Mouse (Mus musculus): ENCODE measurements around the gene Tbpl1.
A peak's percentile ranks its signal among the peaks of the same experiment; 100 is the strongest.

Tbpl1 gene

DNA sequence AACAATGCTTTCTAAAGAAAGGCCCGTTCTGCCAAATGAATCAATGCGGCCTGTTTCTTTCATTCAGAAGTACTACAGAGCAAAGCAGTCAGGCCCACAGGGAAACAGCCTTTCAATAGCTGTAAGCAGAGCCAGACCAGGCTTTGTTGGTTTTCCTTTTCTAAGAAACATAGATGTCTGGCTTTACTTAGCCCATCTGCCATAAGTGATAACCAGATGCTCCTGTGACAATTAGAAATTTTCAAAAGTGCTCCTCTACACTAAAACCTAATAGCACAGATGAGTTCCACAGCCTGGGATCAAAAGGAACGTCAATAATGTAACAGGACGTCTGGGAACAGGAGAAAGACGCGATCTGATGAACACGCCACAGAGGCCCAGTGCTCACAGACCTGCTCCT lies 5.4 kb downstream of the Tbpl1 start:
- H3K27me3 ChIP-seq (ENCODE audit: control insufficient read depth, insufficient read depth, low read length, poor library complexity, severe bottlenecking): no peaks in the 10 kb centered on the region
- no peaks in the 10 kb centered on the region for H3K36me3 ChIP-seq (ENCODE audit: control insufficient read depth, insufficient read depth, low read length, poor library complexity, severe bottlenecking)
- DNase-seq (ENCODE audit: low read depth, low spot score): no peak

- no peak for DNase-seq (ENCODE audit: low read depth, low spot score)
These were observed 6.6 kb downstream of the Tbpl1 start for GRCm38 (mm10) chr10:22725166-22725565.

DNA sequence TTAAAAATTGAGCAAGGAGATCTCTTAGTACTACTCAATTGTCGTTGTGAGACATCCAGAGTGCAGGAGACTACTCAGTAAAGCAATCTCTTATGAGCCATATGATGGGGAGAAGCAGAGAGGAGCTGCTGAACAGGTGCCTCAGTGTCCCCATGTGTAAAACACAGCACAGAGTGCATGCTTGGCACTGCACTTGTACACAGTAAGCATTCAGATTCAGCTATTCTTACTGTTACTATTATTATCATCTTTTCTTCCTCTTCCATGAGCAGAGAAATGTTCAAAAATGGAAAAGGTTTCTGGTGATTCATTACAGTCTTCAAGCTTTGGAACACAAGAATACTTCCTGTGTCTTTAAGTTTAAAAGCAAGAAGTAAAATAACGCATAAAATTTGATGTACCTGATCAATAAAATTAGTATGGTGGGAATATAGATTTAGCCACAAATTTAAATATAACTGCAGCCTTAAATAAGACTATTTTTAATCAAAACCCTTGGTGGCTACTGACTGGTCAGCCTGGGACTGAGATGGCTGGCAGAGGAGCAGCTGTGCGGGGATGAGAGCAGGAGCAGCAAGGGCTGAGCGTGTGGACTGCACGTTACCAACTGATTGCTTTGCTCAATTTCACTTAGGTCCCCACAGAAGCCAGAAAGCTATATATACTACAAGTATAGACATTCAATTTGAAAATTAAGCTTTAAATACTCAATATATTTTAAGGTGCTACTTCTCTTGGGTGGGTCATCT lies 10.8 kb downstream of the Tbpl1 start:
- Histone ChIP-seq H3K27me3 (ENCODE audit: control insufficient read depth, insufficient read depth, low read length, poor library complexity, severe bottlenecking) (no peaks in the 10 kb centered on the region), H3K36me3 (ENCODE audit: control insufficient read depth, insufficient read depth, low read length, poor library complexity, severe bottlenecking) (no peaks in the 10 kb centered on the region; the same call in 1 of the 2 replicates)
- DNase-seq (ENCODE audit: low read depth, low spot score): no peak

More at GRCm38 (mm10) chr10:22725166-22725565, 6.6 kb downstream of the Tbpl1 start:
- Histone ChIP-seq H3K36me3 (ENCODE audit: control insufficient read depth, insufficient read depth, low read length, poor library complexity, severe bottlenecking) (no peaks in the 10 kb centered on the region), H3K27me3 (ENCODE audit: control insufficient read depth, insufficient read depth, low read length, poor library complexity, severe bottlenecking) (no peaks in the 10 kb centered on the region)

DNA sequence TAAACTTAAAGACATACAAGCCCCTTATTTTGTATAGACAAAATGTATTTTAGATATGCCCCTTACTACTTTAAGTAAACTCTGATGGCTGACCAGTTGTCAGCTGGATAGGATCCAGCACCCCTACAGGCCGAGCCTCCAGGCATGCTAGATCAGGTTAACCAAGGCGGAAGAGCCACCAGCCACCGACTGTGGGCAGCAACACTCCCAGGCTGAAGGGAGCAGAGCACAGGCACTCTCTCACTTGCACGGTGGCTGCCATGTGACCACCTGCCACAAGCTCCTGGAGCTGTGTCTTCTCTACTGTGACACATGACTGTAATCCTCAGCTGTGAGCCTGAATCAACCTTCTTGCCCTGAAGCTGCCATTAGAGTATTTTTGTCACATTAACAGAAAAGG lies 13.3 kb downstream of the Tbpl1 start:
- H3K36me3 ChIP-seq (ENCODE audit: control insufficient read depth, insufficient read depth, low read length, poor library complexity, severe bottlenecking): no peaks in the 10 kb centered on the region; the same call in 1 of the 2 replicates
- H3K27me3 ChIP-seq (ENCODE audit: control insufficient read depth, insufficient read depth, low read length, poor library complexity, severe bottlenecking): no peaks in the 10 kb centered on the region
- peak; percentile 8 for DNase-seq (ENCODE audit: low read depth, low spot score)

GRCm38 (mm10) chr10:22714520-22714919 lies 17.2 kb downstream of the Tbpl1 start:
- Histone ChIP-seq H3K27me3 (ENCODE audit: control insufficient read depth, insufficient read depth, low read length, poor library complexity, severe bottlenecking) (no peaks in the 10 kb centered on the region), H3K36me3 (ENCODE audit: control insufficient read depth, insufficient read depth, low read length, poor library complexity, severe bottlenecking) (peaks cover 2% of the 10 kb centered on the region; the same call in 1 of the 2 replicates)
- DNase-seq (ENCODE audit: low read depth, low spot score): peak; percentile 68

- Histone ChIP-seq H3K36me3 (ENCODE audit: control insufficient read depth, insufficient read depth, low read length, poor library complexity, severe bottlenecking) (peaks cover 3% of the 10 kb centered on the region; the same call in 1 of the 2 replicates), H3K27me3 (ENCODE audit: control insufficient read depth, insufficient read depth, low read length, poor library complexity, severe bottlenecking) (no peaks in the 10 kb centered on the region)
- DNase-seq (ENCODE audit: low read depth, low spot score): no peak
These were observed 18.8 kb downstream of the Tbpl1 start for GRCm38 (mm10) chr10:22712955-22713354.

DNA sequence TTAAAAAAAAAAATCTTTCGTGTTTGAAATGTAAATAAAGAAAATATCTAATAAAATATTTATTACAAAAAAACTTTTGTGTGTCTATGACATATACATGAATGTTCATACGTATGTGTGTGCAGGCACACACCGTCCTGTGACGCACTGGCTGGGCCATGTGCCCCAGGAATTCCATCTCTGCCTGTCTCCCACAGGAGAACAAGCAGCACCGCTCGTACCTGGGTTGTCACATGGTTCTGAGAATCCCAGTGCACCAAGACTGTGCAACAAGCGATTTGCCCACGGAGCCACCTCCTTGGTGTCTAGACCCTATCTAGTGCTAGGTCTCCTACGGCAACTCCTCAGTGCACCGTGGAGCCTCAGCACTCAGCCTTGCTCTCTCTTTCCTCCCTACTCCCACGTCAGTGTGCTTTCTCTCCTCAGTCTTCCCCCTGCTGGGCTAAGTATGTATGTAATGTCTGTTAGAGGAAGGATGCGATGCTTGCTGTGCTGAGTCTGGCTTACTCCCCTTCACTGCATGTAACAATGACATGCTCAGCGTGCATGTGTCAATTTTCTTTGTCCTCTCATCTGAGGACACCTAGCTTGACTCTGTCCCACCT lies 21.5 kb downstream of the Tbpl1 start:
- Histone ChIP-seq H3K36me3 (ENCODE audit: control insufficient read depth, insufficient read depth, low read length, poor library complexity, severe bottlenecking) (peaks cover 6% of the 10 kb centered on the region; the same call in 1 of the 2 replicates), H3K27me3 (ENCODE audit: control insufficient read depth, insufficient read depth, low read length, poor library complexity, severe bottlenecking) (no peaks in the 10 kb centered on the region)
- DNase-seq (ENCODE audit: low read depth, low spot score): no peak

- no peak for DNase-seq (ENCODE audit: low read depth, low spot score)
- peaks cover 6% of the 10 kb centered on the region; the same call in 1 of the 2 replicates for H3K36me3 ChIP-seq (ENCODE audit: control insufficient read depth, insufficient read depth, low read length, poor library complexity, severe bottlenecking)
- no peaks in the 10 kb centered on the region for H3K27me3 ChIP-seq (ENCODE audit: control insufficient read depth, insufficient read depth, low read length, poor library complexity, severe bottlenecking)
These were observed 23.4 kb downstream of the Tbpl1 start for GRCm38 (mm10) chr10:22708190-22708843.

DNA sequence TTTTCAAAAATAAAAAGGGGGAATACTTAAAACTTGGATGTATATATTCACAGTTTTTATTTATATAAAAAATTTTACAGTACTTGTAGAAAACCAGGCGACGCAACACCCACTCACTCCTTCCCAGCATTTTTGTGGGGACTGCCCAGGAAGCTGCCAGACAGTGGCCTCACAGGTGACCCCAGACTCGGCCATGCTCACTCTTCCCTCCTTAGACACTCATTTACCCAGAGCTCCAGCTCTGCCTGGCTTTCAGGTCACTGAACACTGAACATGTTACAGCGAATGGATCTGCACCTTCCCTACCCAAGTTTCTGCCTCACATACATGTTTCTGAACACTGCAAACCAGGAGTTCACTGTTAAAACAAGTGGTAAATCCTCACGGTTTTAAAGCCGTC lies 27.9 kb downstream of the Tbpl1 start:
- Histone ChIP-seq H3K27me3 (ENCODE audit: control insufficient read depth, insufficient read depth, low read length, poor library complexity, severe bottlenecking) (no peaks in the 10 kb centered on the region), H3K36me3 (ENCODE audit: control insufficient read depth, insufficient read depth, low read length, poor library complexity, severe bottlenecking) (peaks cover 4% of the 10 kb centered on the region; the same call in 1 of the 2 replicates)
- DNase-seq (ENCODE audit: low read depth, low spot score): no peak

DNA sequence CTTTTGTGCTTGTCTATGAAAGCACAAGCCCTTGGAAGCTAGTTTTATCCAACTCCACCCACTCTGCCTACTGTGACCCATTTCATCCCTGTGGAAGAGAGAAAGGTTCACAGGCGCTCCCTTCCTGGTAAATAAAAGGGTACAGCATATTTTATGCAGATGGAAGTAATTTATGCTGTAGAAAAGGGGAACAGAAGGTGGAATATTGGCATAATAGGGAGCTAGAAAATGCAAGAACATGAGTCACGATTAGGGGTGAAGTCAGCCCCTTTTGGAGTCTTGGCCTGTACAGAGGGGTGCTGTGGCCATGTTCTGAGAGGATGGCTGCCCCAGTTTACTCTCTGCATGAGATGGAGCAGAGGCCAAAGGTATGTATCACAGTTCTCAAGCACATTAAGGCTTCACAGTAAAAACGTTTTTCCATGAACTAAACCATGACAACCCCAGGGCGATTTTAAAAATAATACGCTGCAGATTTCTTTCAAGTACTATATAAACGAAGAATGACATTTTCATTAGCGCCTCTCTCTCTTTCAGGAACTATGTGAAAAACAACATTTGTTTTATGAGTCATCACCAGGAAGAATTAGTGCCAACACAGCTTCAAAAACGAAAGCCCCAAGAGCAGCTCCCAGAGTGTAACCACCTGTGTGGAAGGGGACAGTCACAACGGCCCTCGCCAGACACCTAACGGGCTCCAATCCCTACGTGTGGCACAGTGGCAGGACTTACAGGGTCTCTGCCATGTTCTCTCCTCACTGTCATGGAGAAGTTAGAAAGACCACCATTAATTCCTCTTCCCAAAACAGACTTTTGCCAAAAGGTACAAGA lies 30.0 kb downstream of the Tbpl1 start:
- Histone ChIP-seq H3K27me3 (ENCODE audit: control insufficient read depth, insufficient read depth, low read length, poor library complexity, severe bottlenecking) (no peaks in the 10 kb centered on the region), H3K36me3 (ENCODE audit: control insufficient read depth, insufficient read depth, low read length, poor library complexity, severe bottlenecking) (peaks cover 1% of the 10 kb centered on the region; the same call in 1 of the 2 replicates)
- no peak for DNase-seq (ENCODE audit: low read depth, low spot score)

- Histone ChIP-seq H3K27me3 (ENCODE audit: control insufficient read depth, insufficient read depth, low read length, poor library complexity, severe bottlenecking) (no peaks in the 10 kb centered on the region), H3K36me3 (ENCODE audit: control insufficient read depth, insufficient read depth, low read length, poor library complexity, severe bottlenecking) (0 out of 2 replicates have a peak, but pooled peaks cover 1% of the 10 kb centered on the region)
- DNase-seq (ENCODE audit: low read depth, low spot score): no peak
These were observed 31.0 kb downstream of the Tbpl1 start for GRCm38 (mm10) chr10:22700773-22701172.

DNA sequence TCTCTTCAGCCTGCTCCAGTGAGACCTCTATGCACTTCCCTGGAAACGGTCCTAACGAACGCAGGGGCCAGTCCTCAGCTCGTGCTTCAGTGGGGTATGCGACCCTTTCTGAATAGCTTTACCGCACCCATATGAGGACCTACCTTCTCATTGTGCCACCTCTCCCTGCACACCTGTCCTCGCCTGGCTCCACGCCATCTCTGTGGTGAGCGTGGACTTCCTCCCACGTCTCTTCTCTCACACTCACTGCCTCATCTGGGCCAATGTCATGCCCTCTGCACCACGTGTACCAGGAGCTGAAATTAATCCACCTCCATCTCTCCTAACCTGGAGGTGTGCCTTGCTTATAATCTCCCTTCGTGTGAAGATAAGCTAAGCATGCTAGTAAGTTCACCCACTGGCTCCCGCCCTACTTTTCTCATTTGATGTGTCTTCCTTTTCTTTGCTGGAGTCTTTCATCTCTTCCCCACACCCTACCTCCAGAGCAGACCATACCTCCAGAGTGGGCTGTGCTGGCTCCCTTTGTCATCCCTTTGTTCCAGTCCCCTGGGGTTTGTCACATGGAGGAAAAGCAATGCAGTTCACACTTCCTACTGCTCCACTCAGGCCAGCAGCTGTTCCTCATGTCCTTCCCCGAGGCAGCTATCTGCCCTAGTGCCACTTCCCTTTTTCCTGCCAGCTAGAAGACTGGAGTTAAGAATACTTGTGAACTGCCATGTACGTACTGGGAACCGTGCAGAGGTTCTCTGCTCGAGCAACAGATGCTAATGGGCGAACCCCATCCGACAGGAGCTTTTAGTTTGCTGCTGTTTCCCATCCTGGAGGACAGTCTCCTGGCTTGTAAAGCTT lies 32.0 kb downstream of the Tbpl1 start:
- 0 out of 2 replicates have a peak, but pooled peaks cover 1% of the 10 kb centered on the region for H3K36me3 ChIP-seq (ENCODE audit: control insufficient read depth, insufficient read depth, low read length, poor library complexity, severe bottlenecking)
- no peaks in the 10 kb centered on the region for H3K27me3 ChIP-seq (ENCODE audit: control insufficient read depth, insufficient read depth, low read length, poor library complexity, severe bottlenecking)
- DNase-seq (ENCODE audit: low read depth, low spot score): no peak

DNA sequence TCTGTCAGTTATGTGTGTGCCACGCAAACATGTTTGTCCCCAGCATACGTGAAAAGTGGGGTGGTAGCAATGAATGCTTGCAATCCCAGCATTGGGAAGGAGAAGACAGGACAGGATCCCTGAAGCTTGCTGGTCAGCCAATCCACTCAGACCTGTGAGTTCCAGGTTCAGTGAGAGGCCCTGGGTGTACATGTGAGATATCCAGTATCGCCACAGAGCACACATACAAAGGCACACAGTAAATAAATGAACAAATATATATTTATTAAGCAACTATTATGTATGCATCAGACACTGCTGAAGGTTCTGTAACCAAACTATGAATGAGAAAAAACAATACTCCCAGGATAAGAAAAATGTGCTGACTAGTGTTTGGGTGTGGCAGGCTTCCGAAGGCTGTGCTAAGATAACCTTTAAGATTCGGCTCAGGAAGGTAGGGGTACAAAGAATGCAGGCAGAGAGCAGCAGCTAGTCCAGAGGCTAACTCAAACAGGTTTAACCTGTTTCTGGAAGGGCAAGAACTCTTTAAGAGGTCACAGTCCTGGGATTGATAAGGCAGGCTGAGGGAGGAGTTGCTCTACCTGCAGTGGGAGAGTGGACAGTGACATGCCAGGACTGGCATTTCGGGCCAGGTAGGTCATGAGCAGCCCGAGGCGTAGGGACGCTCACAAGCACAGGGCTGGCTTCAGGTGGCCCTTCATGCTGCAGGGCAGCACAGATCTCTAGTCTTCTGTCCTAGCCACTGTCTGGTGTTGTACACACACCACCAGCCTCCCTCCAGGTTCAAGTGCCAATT lies 33.4 kb downstream of the Tbpl1 start:
- H3K27me3 ChIP-seq (ENCODE audit: control insufficient read depth, insufficient read depth, low read length, poor library complexity, severe bottlenecking): no peaks in the 10 kb centered on the region
- H3K36me3 ChIP-seq (ENCODE audit: control insufficient read depth, insufficient read depth, low read length, poor library complexity, severe bottlenecking): 0 out of 2 replicates have a peak, but pooled peaks cover 1% of the 10 kb centered on the region
- DNase-seq (ENCODE audit: low read depth, low spot score): no peak

All from splenic B cell, adult 2 months (primary cell).